Mouse (Mus musculus): ENCODE measurements around the gene Plxna2.

GRCm38 (mm10) chr1:194620245-194620991 is 2.4 kb downstream of the Plxna2 start:
- TF ChIP-seq POLR2A (IDR thresholded peaks at IDR 0.05; ENCODE audit: low read depth, low read length) (no peak), CTCF (IDR thresholded peaks at IDR 0.05; ENCODE audit: extremely low read depth, insufficient read depth, insufficient read length, insufficient replicate concordance) (no peak)

All from spleen, adult 2 months (tissue).